Mouse (Mus musculus): ENCODE data around the gene Il11. TPM values are rescaled to one million over a fixed set of nuclear protein-coding genes. Genes with fewer than 3 reads are reported as not detected.

Il11 gene
- polyA plus RNA-seq, 1 experiment = 3.3 TPM

DNA sequence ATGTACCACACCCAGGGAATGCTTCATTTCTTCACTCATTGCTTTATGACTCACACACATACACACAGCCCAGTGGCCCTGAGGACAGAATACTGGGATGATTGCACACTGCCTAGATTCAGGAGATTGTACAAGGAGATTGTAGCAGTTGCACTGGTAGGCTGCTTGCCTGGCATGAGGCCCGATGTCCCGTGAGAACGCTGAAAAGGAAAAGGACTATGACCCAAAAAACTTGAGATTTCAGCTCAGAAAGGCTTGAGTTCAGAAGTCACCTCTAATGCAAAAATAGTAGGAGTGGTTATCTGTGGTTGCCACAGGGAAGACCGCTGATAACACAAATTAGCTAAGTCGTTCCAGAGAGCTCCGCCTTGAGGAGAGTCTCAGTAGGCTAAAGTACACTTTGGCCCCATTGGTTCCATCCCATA, 49.7 kb downstream of the Il11 start:
- TF ChIP-seq POLR2A (IDR thresholded peaks at IDR 0.05; ENCODE audit: low read depth, low read length) (no peak), CTCF (IDR thresholded peaks at IDR 0.05; ENCODE audit: borderline replicate concordance, insufficient read depth, low read length) (no peak)
- no peaks in the 10 kb centered on the region for H3K4me1 ChIP-seq (ENCODE audit: control insufficient read depth, insufficient read depth, low read length)
- no peak overlapping the region for H3K27ac ChIP-seq (ENCODE audit: insufficient read depth, low read length)
- no peak overlapping the region for H3K4me3 ChIP-seq (ENCODE audit: insufficient read depth, low read length)

DNA sequence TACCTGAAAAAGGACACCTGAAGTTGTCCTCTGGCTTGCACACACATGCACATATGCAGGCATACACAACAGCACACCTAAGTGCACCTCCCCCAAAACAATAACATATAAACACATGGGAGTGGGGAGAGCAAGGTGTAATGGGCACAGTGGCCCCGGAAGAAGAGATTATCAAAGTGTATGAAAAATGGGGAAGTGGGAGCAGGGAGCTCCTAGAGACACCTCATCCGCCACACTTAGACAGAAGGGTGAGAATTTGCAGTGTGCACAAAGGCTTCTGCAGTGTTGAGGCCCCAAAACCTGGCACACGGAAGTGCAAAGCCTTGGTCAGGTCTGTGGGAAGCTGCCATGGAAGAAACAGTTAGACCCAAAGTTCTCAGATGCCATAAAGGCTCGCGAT, 51.6 kb downstream of the Il11 start:
- Histone ChIP-seq H3K27ac (ENCODE audit: insufficient read depth, low read length) (no peak overlapping the region), H3K4me1 (ENCODE audit: control insufficient read depth, insufficient read depth, low read length) (no peaks in the 10 kb centered on the region), H3K4me3 (ENCODE audit: insufficient read depth, low read length) (no peak overlapping the region)
- TF ChIP-seq POLR2A (IDR thresholded peaks at IDR 0.05; ENCODE audit: low read depth, low read length) (no peak), CTCF (IDR thresholded peaks at IDR 0.05; ENCODE audit: borderline replicate concordance, insufficient read depth, low read length) (no peak)

DNA sequence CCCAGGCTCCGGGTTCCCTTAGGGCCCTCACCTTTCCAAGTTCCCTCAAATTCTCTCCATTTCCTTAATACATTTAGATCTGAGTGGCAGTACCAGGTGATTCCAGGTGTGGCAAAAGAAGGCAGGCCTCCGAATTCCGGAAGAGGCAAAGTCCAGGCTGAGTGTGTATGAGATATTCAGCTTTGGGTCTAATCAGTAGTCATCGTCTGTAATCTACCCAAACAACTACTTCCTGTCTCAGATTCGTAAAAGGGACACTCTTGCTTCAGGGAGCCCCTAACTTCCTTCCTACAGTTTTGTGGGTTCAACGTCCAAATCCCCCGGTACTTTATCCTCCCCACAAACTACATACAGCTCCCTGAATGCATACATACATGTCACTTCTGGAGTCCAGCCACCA, 57.5 kb downstream of the Il11 start, which contains the start of gene Tmem150b:
Gene Tmem150b, minus strand, starts transcription at position 81 of the 400 bp plus-strand sequence.
- Histone ChIP-seq H3K27ac (ENCODE audit: insufficient read depth, low read length) (no peak within 1 kb of the TSS), H3K4me3 (ENCODE audit: insufficient read depth, low read length) (no peak within 1 kb of the TSS), H3K4me1 (ENCODE audit: control insufficient read depth, insufficient read depth, low read length) (no peaks in the 10 kb centered on the region)
- TF ChIP-seq CTCF (IDR thresholded peaks at IDR 0.05; ENCODE audit: borderline replicate concordance, insufficient read depth, low read length) (no peak), POLR2A (IDR thresholded peaks at IDR 0.05; ENCODE audit: low read depth, low read length) (no peak)

DNA sequence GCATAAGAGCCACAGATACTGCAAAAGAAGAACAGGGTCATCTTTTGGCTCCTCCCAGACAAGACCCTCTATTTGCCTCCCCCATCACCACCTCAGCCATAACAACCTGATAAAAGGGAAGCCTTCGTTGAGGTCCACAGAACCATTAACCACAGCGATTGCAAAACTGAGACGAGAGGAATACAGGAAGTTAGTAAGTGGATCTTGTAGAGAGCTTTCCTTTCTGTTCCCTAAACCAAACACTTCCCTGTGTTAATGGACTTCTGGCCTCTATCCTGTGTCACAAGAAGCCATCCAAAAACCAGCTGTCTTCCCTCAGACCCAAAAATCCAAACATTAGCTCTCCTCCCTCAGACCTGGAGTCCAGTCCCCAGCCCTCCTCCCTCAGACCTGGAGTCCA, 58.3 kb downstream of the Il11 start:
- Histone ChIP-seq H3K4me3 (ENCODE audit: insufficient read depth, low read length) (no peak overlapping the region), H3K4me1 (ENCODE audit: control insufficient read depth, insufficient read depth, low read length) (no peaks in the 10 kb centered on the region), H3K27ac (ENCODE audit: insufficient read depth, low read length) (no peak overlapping the region)
- TF ChIP-seq CTCF (IDR thresholded peaks at IDR 0.05; ENCODE audit: borderline replicate concordance, insufficient read depth, low read length) (no peak), POLR2A (IDR thresholded peaks at IDR 0.05; ENCODE audit: low read depth, low read length) (no peak)

DNA sequence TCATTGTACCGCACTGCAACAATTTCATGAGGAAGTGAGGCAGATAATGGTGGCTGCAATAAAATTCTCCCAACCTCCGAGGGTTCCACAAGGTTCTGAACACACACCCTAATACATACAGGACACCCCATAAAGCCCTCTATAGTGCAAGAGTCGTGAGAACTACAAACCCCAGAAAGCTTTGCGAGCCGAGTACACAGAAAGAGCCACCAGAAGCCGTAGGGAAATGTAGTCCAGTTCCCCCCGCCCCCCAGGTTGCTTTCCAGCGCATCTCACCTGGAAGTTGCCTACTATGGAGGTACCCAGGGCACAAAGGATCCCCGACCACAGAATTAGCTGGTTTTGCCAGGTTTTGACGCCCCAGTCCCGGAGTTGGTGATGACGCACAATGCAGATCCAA, 59.2 kb downstream of the Il11 start:
- Histone ChIP-seq H3K4me3 (ENCODE audit: insufficient read depth, low read length) (no peak overlapping the region), H3K4me1 (ENCODE audit: control insufficient read depth, insufficient read depth, low read length) (no peaks in the 10 kb centered on the region), H3K27ac (ENCODE audit: insufficient read depth, low read length) (no peak overlapping the region)
- TF ChIP-seq CTCF (IDR thresholded peaks at IDR 0.05; ENCODE audit: borderline replicate concordance, insufficient read depth, low read length) (no peak), POLR2A (IDR thresholded peaks at IDR 0.05; ENCODE audit: low read depth, low read length) (no peak)

Other genes with a start within 250 kb of the Il11 start
- gene Syt5, start 235.3 kb downstream of the Il11 start, polyA plus RNA-seq (2011; ENCODE audit: insufficient read length, low read depth, missing spikeins) = 1.7 and 2.3 TPM in 2 replicates
- gene Ptprh, start 178.8 kb downstream of the Il11 start, polyA plus RNA-seq (2011; ENCODE audit: insufficient read length, low read depth, missing spikeins) = not detected in 2 replicates
- 2.7 and 4.7 TPM in 2 replicates for gene Tmem86b, start 151.4 kb downstream of the Il11 start, polyA plus RNA-seq (2011; ENCODE audit: insufficient read length, low read depth, missing spikeins)
- gene Ppp6r1, start 123.8 kb downstream of the Il11 start, polyA plus RNA-seq (2011; ENCODE audit: insufficient read length, low read depth, missing spikeins) = 47.6 and 60.3 TPM in 2 replicates
- 31.3 and 32.1 TPM in 2 replicates for gene Hspbp1, start 97.8 kb downstream of the Il11 start, polyA plus RNA-seq (2011; ENCODE audit: insufficient read length, low read depth, missing spikeins)
- 11.3 and 15.1 TPM in 2 replicates for gene Brsk1, start 92.3 kb downstream of the Il11 start, polyA plus RNA-seq (2011; ENCODE audit: insufficient read length, low read depth, missing spikeins)
- gene Tmem150b, start 57.6 kb downstream of the Il11 start, polyA plus RNA-seq (2011; ENCODE audit: insufficient read length, low read depth, missing spikeins) = not detected in 2 replicates
- gene Kmt5c, start 42.7 kb downstream of the Il11 start, polyA plus RNA-seq (2011; ENCODE audit: insufficient read length, low read depth, missing spikeins) = 15.9 and 18.3 TPM in 2 replicates
- 62.2 and 87.1 TPM in 2 replicates for gene Cox6b2, start 29.8 kb downstream of the Il11 start, polyA plus RNA-seq (2011; ENCODE audit: insufficient read length, low read depth, missing spikeins)
- not detected in 2 replicates for gene Fam71e2, start 11.6 kb downstream of the Il11 start, polyA plus RNA-seq (2011; ENCODE audit: insufficient read length, low read depth, missing spikeins)
- not detected in 2 replicates for gene Tmem190, start 78 bp upstream of the Il11 start, polyA plus RNA-seq (2011; ENCODE audit: insufficient read length, low read depth, missing spikeins)
- gene Tmem238, start 6.8 kb upstream of the Il11 start, polyA plus RNA-seq (2011; ENCODE audit: insufficient read length, low read depth, missing spikeins) = 4.3 and 5.3 TPM in 2 replicates
- gene Rpl28, start 10.0 kb upstream of the Il11 start, polyA plus RNA-seq (2011; ENCODE audit: insufficient read length, low read depth, missing spikeins) = 404 and 438 TPM in 2 replicates
- gene Ube2s, start 29.7 kb upstream of the Il11 start, polyA plus RNA-seq (2011; ENCODE audit: insufficient read length, low read depth, missing spikeins) = 172 and 191 TPM in 2 replicates
- not detected in 2 replicates for gene Shisa7, start 61.8 kb upstream of the Il11 start, polyA plus RNA-seq (2011; ENCODE audit: insufficient read length, low read depth, missing spikeins)
- gene Isoc2b, start 87.4 kb upstream of the Il11 start, polyA plus RNA-seq (2011; ENCODE audit: insufficient read length, low read depth, missing spikeins) = 10.8 and 13.3 TPM in 2 replicates
- 9.3 and 11.2 TPM in 2 replicates for gene Isoc2a, start 94.3 kb upstream of the Il11 start, polyA plus RNA-seq (2011; ENCODE audit: insufficient read length, low read depth, missing spikeins)
- not detected in 2 replicates for gene Gm36210, start 123.7 kb upstream of the Il11 start, polyA plus RNA-seq (2011; ENCODE audit: insufficient read length, low read depth, missing spikeins)
- gene Zfp628, start 132.4 kb upstream of the Il11 start, polyA plus RNA-seq (2011; ENCODE audit: insufficient read length, low read depth, missing spikeins) = 5.2 and 6.3 TPM in 2 replicates
- gene Nat14, start 139.2 kb upstream of the Il11 start, polyA plus RNA-seq (2011; ENCODE audit: insufficient read length, low read depth, missing spikeins) = 4.7 and 5.5 TPM in 2 replicates
- gene Ssc5d, start 142.9 kb upstream of the Il11 start, polyA plus RNA-seq (2011; ENCODE audit: insufficient read length, low read depth, missing spikeins) = 24.1 and 29.8 TPM in 2 replicates
- gene Sbk2, start 181.5 kb upstream of the Il11 start, polyA plus RNA-seq (2011; ENCODE audit: insufficient read length, low read depth, missing spikeins) = not detected in 2 replicates
- gene Sbk3, start 188.3 kb upstream of the Il11 start, polyA plus RNA-seq (2011; ENCODE audit: insufficient read length, low read depth, missing spikeins) = not detected in 2 replicates
- 11.0 and 15.6 TPM in 2 replicates for gene Zfp579, start 213.3 kb upstream of the Il11 start, polyA plus RNA-seq (2011; ENCODE audit: insufficient read length, low read depth, missing spikeins)
- 8.7 and 10.5 TPM in 2 replicates for gene Zfp524, start 231.6 kb upstream of the Il11 start, polyA plus RNA-seq (2011; ENCODE audit: insufficient read length, low read depth, missing spikeins)
- 23.6 and 27.5 TPM in 2 replicates for gene Fiz1, start 231.8 kb upstream of the Il11 start, polyA plus RNA-seq (2011; ENCODE audit: insufficient read length, low read depth, missing spikeins)
- gene Gm44973, start 232.6 kb upstream of the Il11 start, polyA plus RNA-seq (2011; ENCODE audit: insufficient read length, low read depth, missing spikeins) = not detected in 2 replicates
- gene Zfp865, start 237.5 kb upstream of the Il11 start, polyA plus RNA-seq (2011; ENCODE audit: insufficient read length, low read depth, missing spikeins) = 23.4 and 29.4 TPM in 2 replicates
- gene Ccdc106, start 237.7 kb upstream of the Il11 start, polyA plus RNA-seq (2011; ENCODE audit: insufficient read length, low read depth, missing spikeins) = 1.7 and 3.8 TPM in 2 replicates

Measured in embryonic fibroblast, embryonic 13.5 days (primary cell).